Mouse (Mus musculus) gastrocnemius, postnatal 10 days (tissue): ENCODE measurements around the gene Tll2. TPM values are rescaled to one million over a fixed set of nuclear protein-coding genes. Genes with fewer than 3 reads are reported as not detected.

Experiments used
- DNase-seq: peaks from one replicate; pipeline ENCODE4 v3.0.0; 2021; ENCODE audit warnings: mixed read lengths
- total RNA-seq, 2 experiments: library from RNA; stranded (reverse); gene quantifications; 2 replicates each; pipeline ENCODE4 v1.2.3; 2021

Gene Tll2
- total RNA-seq, 2 experiments from 2014 or later, result 0.42 to 0.52 TPM

DNA sequence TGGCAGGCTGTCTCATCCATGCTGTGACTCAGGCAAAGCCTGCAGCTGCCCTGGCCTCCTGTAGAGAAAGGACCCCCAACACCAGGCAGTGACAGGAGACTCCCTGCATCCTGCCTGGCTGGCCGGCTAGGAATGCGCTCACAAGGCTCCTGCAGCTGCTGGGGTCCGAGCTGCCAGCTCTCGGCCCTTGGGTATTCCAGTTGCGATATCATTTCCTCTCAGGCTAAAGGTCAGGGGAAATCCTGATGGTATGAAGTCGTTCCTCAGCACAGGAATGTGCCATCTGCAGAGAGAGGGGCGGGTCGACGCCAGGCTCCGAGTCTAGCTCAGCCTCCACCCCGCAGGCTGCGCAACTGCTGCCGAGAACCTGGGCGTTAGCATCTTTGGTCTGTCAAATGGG lies 46.2 kb downstream of the Tll2 start:
- peak; percentile 43 for DNase-seq

DNA sequence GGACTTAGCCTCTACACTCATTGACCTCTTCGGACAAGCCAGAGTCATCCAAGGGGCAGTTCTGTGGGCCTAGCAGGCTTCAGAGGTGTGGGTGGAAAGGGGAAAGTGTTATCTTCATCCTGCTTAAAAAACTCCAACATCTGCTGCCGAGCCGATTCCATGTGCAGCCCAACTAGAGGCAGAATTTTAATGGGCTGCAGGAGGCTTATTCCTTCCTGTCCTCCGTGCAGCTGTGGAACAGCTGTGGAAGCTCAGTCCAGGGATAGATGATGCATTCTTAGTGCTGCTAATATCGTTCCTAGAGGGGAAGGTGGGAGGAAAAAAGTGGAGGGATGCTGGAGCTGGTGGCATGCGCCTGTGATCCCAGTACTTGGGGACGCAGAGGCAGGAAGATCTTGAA lies 52.0 kb downstream of the Tll2 start:
- DNase-seq, result no peak

DNA sequence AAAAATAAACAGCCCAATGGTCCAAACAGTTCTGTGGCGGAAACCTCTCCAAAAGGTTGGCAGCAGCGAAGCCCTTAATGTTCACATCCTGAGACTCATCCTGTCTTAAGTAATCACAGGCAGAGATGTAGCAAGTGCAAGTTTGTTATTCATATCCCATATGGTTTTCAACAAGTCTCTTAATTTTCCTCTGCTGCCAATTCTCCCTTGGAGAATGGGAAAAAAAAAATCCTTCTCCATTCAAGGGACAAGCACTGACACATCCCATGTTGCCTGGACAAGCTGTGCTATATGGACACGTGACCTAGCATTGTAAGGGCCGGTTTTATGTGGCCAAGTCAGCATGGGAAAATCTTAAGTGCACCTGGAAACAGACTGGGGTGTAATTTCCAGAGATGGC lies 54.2 kb downstream of the Tll2 start:
- no peak for DNase-seq

DNA sequence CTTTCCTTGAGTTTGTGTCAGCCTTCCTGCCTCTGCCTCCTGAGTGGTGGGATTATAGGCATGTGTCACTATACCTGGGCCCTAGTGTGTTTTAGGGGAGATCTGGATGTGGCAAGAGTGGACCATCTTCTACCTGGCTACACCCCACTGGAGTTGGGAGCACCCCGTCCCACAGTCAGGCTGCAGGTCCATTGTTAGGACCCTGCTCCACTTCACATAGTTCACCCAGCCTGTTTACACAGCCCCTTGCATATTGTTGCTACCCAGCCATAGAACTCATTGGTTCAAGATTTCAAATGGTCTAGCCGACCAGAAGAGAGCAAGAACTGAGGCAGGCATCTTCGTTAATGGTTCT lies 54.6 kb downstream of the Tll2 start:
- no peak for DNase-seq

GRCm38 (mm10) chr19:41151321-41152015 lies 55.2 kb downstream of the Tll2 start:
- DNase-seq, result no peak

DNA sequence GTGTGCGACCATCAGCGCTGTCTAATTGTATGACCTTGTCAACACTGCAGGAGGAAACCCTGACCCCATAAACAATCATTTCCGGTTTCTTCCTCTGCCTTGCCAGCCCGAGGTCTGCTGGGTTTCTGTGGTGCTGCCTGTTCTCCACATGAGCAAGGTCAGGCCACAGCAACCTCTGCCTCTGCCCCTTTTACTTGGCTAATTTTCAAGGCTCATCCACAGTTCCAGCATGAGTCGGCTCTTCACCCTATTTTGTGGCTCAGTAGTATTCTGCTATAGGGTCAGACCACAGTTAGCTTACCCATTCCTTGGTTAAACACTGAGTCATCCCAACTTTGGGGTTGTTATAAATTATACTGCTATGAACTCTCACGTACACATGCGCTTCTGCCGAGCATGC lies 65.7 kb downstream of the Tll2 start:
- no peak for DNase-seq

DNA sequence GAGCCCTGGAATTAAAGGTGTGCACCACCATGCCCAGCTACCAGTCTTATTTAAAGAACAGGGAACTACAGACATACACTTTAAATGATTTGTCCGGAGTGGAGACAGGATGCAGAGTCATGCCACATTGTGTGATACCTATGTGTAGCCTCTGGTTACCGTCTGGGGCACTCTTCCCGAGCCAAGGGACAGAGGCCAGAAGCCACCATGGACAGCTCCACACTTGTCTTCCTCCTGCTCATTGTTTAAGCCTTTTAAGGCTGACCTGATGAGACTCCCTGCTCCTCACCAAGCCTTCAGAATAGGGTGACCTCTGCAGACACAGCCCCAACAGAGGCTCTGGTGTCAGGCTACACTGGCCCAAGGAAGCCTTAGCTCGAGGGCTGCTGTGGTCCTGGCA lies 67.0 kb downstream of the Tll2 start:
- DNase-seq, result no peak

- DNase-seq, result no peak
These were observed 83.6 kb downstream of the Tll2 start for GRCm38 (mm10) chr19:41123009-41123408.

DNA sequence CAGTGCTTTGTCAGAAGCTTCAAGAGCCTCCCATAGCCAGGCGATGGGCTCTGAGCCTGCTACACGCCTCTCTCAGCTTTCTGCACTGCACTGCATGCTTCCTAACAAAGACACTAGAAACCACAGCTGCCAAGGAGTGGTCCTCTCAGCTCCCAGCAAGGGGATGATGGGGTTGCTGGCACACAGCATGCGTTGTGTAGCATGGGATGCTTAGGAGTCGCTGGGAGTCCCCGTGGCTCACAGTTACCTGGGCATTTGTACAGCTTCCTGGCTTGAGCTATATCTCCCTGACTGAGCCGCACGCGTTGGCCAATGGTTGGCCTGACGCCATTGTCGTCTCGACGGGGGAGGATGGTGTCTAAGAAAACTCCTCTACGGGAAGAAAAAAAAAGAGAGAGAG lies 86.7 kb downstream of the Tll2 start:
- DNase-seq, result no peak

DNA sequence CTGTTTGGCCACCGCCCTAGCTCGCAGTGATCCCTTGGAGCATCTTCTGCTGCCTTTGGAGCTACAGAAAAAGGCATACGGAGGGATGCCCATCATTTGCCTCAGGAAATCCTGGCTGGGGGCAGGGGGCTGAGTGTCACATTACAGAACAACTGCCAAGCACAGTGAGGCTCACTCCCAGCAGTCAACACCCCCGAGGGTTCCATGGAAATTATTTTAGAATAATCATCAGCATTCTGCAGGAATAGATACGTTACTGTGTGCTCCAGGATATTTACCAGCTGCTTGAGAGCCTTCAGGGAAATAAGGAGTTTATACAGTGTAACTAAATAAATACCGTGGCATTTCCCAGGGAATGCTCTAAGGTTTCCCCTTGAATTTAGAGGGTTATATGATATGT lies 88.3 kb downstream of the Tll2 start:
- DNase-seq, result no peak

- no peak for DNase-seq
These were observed 89.3 kb downstream of the Tll2 start for GRCm38 (mm10) chr19:41117334-41117733.

- no peak for DNase-seq
These were observed 92.0 kb downstream of the Tll2 start for GRCm38 (mm10) chr19:41114611-41115010.

- no peak for DNase-seq
These were observed 92.6 kb downstream of the Tll2 start for GRCm38 (mm10) chr19:41113911-41114531.

DNA sequence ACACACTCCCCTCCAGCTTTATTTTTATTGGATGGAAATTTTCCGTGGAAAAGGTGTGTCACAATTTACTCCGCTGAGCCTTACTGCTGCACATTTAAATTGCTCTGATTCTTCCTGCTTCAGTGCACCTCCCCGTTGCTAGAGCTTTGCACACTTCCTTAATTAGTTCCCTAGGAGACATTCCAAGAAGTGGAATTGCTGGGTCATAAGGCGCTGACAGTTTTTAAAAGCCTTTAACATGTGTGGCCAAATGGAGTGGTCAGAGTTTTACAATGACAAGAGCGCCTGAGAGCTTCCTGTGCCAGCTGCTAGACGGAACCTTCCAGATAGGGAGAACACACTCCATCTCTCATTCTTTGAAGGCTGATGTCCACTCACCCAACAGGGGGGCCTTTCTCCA lies 94.0 kb downstream of the Tll2 start:
- DNase-seq, result no peak

DNA sequence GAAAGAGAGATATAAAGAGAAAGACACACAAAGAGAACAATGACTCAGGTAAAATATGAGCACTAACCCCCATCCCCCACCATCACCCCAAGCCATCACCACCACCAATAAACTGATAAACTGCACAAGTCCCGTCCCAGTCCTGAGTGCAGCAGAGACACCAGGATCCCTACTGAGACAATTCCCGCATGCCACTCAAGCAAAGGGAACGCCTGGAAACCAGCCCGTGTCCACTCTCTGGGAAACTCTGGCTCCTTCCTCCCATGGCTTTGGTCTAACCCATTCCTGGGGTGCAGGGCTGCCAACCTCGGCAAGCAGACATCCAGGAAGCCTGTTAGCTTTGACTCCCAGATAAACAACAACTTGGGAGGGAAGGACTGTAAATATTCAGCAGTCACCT lies 96.6 kb downstream of the Tll2 start:
- DNase-seq, result no peak

DNA sequence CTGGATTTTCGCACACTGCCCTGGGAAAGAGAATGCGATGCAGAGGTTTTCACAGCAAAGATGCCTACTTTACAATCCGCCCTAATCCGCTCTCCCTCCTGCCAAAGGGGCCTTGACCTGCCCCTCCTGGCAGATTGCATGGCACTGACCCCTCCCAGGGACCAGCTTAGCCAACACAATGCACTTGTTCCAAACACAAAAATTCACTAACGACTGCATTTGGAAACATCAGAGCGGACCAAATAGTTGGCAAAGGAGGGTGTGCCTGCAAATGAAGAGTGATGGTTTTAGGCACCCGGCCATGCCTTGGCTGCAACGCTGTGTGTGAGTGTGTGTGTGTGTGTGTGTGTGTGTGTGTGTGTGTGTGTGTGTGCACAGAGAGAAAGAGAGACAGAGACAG lies 97.1 kb downstream of the Tll2 start:
- no peak for DNase-seq

DNA sequence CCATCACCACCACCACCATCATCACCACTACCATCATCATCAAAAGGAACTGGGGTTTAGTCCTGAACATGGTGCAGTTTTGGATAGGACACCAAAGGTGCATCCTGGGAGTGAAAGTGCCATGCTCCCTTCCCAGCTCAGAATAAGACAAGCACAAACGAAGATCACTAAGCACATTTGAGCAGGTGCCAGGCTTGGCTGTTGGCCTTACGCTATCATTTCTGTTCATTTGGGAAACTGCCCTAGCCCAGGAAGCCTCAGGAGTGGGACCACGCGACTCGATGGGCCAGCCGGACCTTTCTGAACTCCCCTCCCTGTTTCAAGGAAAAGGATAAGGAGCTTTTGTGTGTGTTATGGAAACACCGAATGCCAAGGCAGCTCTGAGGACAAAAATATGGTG lies 98.0 kb downstream of the Tll2 start:
- DNase-seq, result no peak

DNA sequence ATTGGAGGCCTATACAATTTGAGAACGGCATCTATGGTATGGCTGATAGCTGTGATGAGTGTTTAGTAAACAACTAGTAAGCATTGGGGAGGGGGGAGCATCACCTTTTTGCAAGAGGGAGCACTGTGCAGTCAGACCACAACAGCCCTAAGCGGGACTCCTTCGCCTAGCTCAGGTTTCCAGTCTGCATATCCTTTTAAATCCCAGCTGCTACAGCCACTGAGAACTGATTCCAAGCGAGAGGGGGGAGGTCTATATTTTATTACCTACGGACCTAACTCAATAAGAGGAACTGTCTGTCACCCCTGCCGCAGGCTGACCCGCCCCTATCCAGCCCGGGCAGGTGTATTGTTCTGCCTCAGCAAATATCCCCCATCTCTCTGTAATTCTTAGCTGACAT lies 99.1 kb downstream of the Tll2 start:
- DNase-seq, result no peak

DNA sequence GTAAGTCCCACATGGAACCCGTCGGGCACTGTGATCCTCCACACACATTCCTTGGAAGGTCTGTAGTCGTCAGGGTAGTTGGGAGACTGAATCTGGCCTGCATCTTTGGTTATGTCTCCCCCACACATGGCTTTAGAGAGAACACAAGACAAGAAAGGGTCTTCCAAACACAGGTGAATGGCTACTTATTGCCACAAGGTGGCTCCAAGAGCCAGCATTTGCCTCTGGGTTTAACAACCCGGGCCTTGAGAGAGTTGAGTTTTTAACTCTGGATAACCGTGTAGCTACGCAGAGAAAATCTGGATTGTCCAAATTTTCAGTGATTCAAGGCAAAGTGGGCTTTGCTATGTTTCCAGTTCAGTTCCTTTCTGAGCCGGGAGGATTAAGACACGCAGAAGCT lies 101.7 kb downstream of the Tll2 start:
- no peak for DNase-seq

DNA sequence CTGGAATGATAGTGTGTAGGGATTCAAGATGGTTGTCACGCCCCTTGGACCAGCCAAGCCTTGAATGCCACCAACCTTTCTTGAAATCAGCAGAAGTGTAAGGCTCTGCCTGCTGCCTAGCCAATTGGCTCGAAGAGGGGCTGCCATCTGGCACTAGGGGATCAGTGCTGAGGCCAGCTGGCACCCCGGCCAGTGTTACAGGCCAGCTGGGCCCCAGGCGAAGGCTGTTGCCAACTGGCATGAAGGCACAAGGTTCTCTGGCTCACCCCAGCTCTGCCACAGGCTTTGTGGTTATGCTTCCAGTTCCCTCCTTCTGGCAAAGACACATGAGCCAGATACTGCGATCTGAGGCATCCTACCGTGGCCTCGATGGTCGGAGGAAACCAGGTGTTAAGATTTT lies 105.2 kb downstream of the Tll2 start:
- peak; percentile 76 for DNase-seq

GRCm38 (mm10) chr19:41100863-41101262 lies 105.8 kb downstream of the Tll2 start:
- no peak for DNase-seq

DNA sequence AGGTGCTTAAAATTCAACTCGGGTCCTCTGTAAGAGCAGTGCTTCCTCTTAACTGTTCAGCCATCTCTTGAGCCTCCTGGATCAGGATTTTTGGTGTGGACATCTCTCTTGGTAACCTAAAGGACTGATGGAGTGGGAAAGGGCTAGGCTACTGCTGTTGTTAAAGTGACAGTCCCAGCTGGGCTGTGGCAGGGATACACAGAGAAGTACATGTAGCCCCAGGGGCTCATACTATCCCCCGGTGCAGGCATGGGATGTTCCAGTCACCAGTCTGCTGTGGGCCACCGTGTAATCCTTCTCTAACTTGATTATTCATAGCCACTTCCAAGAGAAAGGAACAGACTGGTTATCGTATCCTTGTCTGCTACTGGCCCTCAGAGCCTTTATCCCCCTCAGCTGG lies 109.6 kb downstream of the Tll2 start:
- DNase-seq, result no peak

DNA sequence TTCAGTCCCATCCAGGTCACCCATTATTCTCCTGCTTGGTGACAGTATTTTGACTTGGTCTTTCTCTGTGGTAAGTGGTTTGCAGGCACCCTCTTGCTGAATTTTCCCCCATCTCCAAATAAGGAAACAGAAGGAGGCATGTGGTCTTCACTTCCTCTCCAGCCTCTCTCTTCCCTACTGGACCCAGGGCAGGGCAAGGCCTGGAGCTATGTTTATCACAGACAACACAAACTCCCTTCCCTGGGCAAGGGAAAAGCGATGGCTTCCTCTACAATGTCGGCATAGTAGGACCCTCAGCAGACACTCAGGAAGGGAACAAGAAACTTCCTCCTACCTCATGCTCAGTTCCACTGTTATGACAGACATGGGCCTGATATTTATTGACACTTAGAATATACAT lies 114.7 kb downstream of the Tll2 start:
- no peak for DNase-seq

DNA sequence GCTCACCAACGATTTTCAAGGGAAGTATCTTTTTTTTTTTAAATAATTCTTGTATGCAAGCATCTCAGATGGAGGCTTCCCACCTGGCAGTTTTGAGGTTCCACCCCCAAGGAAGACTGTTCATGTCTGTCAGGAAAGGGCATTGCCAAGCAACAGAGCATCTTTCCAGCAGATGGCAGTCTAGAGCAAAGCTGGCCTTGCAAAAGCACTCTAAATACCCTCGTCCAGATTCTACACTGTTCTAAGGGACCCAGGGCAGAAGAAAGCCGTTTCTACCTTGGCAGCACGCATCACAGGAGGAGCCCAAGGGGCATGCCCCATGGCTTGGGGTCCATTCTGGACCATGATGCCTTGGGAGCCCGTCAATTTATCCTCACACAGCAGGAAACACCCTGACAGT lies 116.8 kb downstream of the Tll2 start:
- DNase-seq, result peak; percentile 63

- DNase-seq, result no peak
These were observed 118.1 kb downstream of the Tll2 start for GRCm38 (mm10) chr19:41088491-41088890.
